Mouse (Mus musculus): ENCODE measurements around the gene Pdgfd. TPM values are rescaled to one million over a fixed set of nuclear protein-coding genes. Genes with fewer than 3 reads are reported as not detected.

Gene Pdgfd
- polyA plus RNA-seq, 1 experiment from 2014 or later, result 0.66 TPM

GRCm38 (mm10) chr9:6257072-6257471 is 88.7 kb downstream of the Pdgfd start:
- no peaks in the 10 kb centered on the region for H3K4me1 ChIP-seq (ENCODE audit: insufficient read depth)
- H3K36me3 ChIP-seq (replicated peaks; ENCODE audit: insufficient read depth, low read length), result no peaks in the 10 kb centered on the region
- DNase-seq (no peak), ATAC-seq (no peak)
- TF ChIP-seq EP300 (IDR thresholded peaks at IDR 0.05; ENCODE audit: low read depth) (no peak), CTCF (IDR thresholded peaks at IDR 0.05; ENCODE audit: low read depth) (no peak)
- no peak overlapping the region for H3K27ac ChIP-seq (ENCODE audit: low read depth)
- no peak overlapping the region for H3K4me3 ChIP-seq (ENCODE audit: low read depth, low read length)
- H3K27me3 ChIP-seq (ENCODE audit: insufficient read depth, low read length), result no peaks in the 10 kb centered on the region
- no peaks in the 10 kb centered on the region for H3K9me3 ChIP-seq (ENCODE audit: low read length)
- no peak overlapping the region for H3K4me2 ChIP-seq (ENCODE audit: low read depth, low read length)
- no peak overlapping the region for H3K9ac ChIP-seq (replicated peaks)

DNA sequence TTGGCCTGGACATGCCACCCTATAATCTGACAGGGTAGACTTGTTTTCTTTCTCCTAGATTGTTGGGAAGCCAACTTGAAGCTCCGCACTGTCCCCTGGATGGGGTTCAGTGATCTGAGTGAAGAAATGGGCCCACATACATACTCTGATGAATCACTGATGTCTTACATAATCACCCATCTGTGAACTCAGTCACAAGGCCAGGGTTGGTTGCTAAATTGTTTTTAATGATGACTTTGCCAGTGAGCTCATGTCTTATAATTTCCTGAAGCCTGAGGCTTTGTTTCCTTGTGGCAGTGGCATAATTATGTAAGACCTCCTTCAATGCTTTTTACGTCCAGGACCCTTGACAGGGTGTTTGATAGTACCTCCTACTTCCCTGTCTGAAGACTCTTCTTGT is 96.4 kb downstream of the Pdgfd start:
- Histone ChIP-seq H3K27me3 (ENCODE audit: insufficient read depth, low read length) (no peaks in the 10 kb centered on the region), H3K4me3 (ENCODE audit: low read depth, low read length) (no peak overlapping the region), H3K27ac (ENCODE audit: low read depth) (no peak overlapping the region), H3K36me3 (replicated peaks; ENCODE audit: insufficient read depth, low read length) (no peaks in the 10 kb centered on the region), H3K9ac (replicated peaks) (no peak overlapping the region), H3K9me3 (ENCODE audit: low read length) (no peaks in the 10 kb centered on the region), H3K4me1 (ENCODE audit: insufficient read depth) (no peaks in the 10 kb centered on the region), H3K4me2 (ENCODE audit: low read depth, low read length) (no peak overlapping the region)
- TF ChIP-seq EP300 (IDR thresholded peaks at IDR 0.05; ENCODE audit: low read depth) (no peak), CTCF (IDR thresholded peaks at IDR 0.05; ENCODE audit: low read depth) (no peak)
- no peak for ATAC-seq
- no peak for DNase-seq
- WGBS (ENCODE audit: insufficient replicate concordance), result 76% methylated on average over 2 of the region's 2 CpGs

DNA sequence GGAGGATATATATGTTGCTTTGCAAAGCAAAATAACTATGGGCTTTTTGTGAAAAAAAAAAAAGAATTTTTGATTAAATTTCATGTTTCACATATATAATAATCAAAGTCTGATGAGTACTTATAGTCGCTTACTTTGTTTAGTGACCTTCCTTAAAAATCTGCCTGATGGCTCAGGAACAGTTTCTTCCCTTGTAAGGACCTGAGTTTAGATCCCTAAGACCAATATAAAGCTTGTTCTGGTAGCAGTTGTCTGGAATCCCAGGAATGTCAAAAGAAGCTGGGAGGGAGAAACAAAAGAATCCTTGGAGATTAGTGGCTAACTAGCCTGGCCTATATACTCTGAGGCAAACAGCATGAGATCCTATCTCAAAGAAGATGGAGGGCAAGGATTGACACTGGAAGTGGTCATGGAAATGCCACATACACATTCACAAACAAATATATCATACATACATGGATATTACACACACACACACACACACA is 101.5 kb downstream of the Pdgfd start, which contains the start of gene Ddi1:
Ddi1 (minus strand) TSS at position 51 of the 485 bp plus-strand sequence.
- Histone ChIP-seq H3K36me3 (replicated peaks; ENCODE audit: insufficient read depth, low read length) (no peaks in the 10 kb centered on the region), H3K4me1 (ENCODE audit: insufficient read depth) (no peaks in the 10 kb centered on the region), H3K27me3 (ENCODE audit: insufficient read depth, low read length) (no peaks in the 10 kb centered on the region), H3K27ac (ENCODE audit: low read depth) (no peak within 1 kb of the TSS), H3K4me3 (ENCODE audit: low read depth, low read length) (no peak within 1 kb of the TSS), H3K9me3 (ENCODE audit: low read length) (no peaks in the 10 kb centered on the region), H3K4me2 (ENCODE audit: low read depth, low read length) (no peak within 1 kb of the TSS), H3K9ac (replicated peaks) (no peak within 1 kb of the TSS)
- DNase-seq (no peak), ATAC-seq (no peak)
- no peak for TF ChIP-seq EP300 (IDR thresholded peaks at IDR 0.05; ENCODE audit: low read depth)
- WGBS (ENCODE audit: insufficient replicate concordance), result 74% methylated on average over 1 of the region's 1 CpGs

GRCm38 (mm10) chr9:6276395-6276794 is 108.0 kb downstream of the Pdgfd start:
- H3K9me3 ChIP-seq (ENCODE audit: low read length), result no peaks in the 10 kb centered on the region
- 89% methylated on average over 1 of the region's 1 CpGs for WGBS (ENCODE audit: insufficient replicate concordance)
- ATAC-seq (no peak), DNase-seq (no peak)
- no peaks in the 10 kb centered on the region for H3K27me3 ChIP-seq (ENCODE audit: insufficient read depth, low read length)
- no peaks in the 10 kb centered on the region for H3K36me3 ChIP-seq (replicated peaks; ENCODE audit: insufficient read depth, low read length)
- TF ChIP-seq CTCF (IDR thresholded peaks at IDR 0.05; ENCODE audit: low read depth) (no peak), EP300 (IDR thresholded peaks at IDR 0.05; ENCODE audit: low read depth) (no peak)
- H3K27ac ChIP-seq (ENCODE audit: low read depth), result no peak overlapping the region
- H3K4me1 ChIP-seq (ENCODE audit: insufficient read depth), result no peaks in the 10 kb centered on the region
- no peak overlapping the region for H3K4me2 ChIP-seq (ENCODE audit: low read depth, low read length)
- H3K4me3 ChIP-seq (ENCODE audit: low read depth, low read length), result no peak overlapping the region
- H3K9ac ChIP-seq (replicated peaks), result no peak overlapping the region

GRCm38 (mm10) chr9:6277526-6277925 is 109.1 kb downstream of the Pdgfd start:
- H3K4me3 ChIP-seq (ENCODE audit: low read depth, low read length), result no peak overlapping the region
- H3K36me3 ChIP-seq (replicated peaks; ENCODE audit: insufficient read depth, low read length), result no peaks in the 10 kb centered on the region
- no peaks in the 10 kb centered on the region for H3K9me3 ChIP-seq (ENCODE audit: low read length)
- DNase-seq (no peak), ATAC-seq (no peak)
- no peaks in the 10 kb centered on the region for H3K27me3 ChIP-seq (ENCODE audit: insufficient read depth, low read length)
- TF ChIP-seq EP300 (IDR thresholded peaks at IDR 0.05; ENCODE audit: low read depth) (no peak), CTCF (IDR thresholded peaks at IDR 0.05; ENCODE audit: low read depth) (no peak)
- H3K9ac ChIP-seq (replicated peaks), result no peak overlapping the region
- no peak overlapping the region for H3K27ac ChIP-seq (ENCODE audit: low read depth)
- no peak overlapping the region for H3K4me2 ChIP-seq (ENCODE audit: low read depth, low read length)
- H3K4me1 ChIP-seq (ENCODE audit: insufficient read depth), result no peaks in the 10 kb centered on the region

DNA sequence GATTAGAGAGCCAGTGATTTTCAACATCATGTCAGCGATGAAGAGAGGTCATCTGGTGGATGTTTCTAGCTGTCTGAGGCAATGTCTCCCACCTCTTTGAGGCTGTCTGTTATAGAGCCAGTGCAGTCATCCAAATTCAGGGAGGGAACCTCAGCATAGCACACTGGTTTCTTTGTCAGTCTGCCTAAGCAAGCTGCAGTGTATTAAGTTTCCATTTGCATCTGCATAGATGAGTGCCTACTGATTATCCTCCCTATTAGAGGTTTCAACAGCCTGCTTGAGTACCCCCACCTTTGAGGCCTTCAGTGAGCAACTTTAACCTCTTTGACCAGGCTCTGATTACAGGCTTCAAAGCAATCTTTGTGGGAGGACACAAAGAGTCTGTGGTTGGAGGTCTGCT is 118.4 kb downstream of the Pdgfd start:
- Histone ChIP-seq H3K9ac (replicated peaks) (no peak overlapping the region), H3K4me3 (ENCODE audit: low read depth, low read length) (no peak overlapping the region), H3K27ac (ENCODE audit: low read depth) (no peak overlapping the region), H3K4me2 (ENCODE audit: low read depth, low read length) (no peak overlapping the region), H3K4me1 (ENCODE audit: insufficient read depth) (no peaks in the 10 kb centered on the region), H3K9me3 (ENCODE audit: low read length) (no peaks in the 10 kb centered on the region), H3K27me3 (ENCODE audit: insufficient read depth, low read length) (no peaks in the 10 kb centered on the region), H3K36me3 (replicated peaks; ENCODE audit: insufficient read depth, low read length) (no peaks in the 10 kb centered on the region)
- no peak for DNase-seq
- WGBS (ENCODE audit: insufficient replicate concordance), result 52% methylated on average over 1 of the region's 1 CpGs
- ATAC-seq, result no peak
- TF ChIP-seq CTCF (IDR thresholded peaks at IDR 0.05; ENCODE audit: low read depth), result no peak
- no peak for TF ChIP-seq EP300 (IDR thresholded peaks at IDR 0.05; ENCODE audit: low read depth)

GRCm38 (mm10) chr9:6289211-6289696 is 120.9 kb downstream of the Pdgfd start:
- Histone ChIP-seq H3K9me3 (ENCODE audit: low read length) (no peaks in the 10 kb centered on the region), H3K4me2 (ENCODE audit: low read depth, low read length) (no peak overlapping the region), H3K9ac (replicated peaks) (no peak overlapping the region), H3K27ac (ENCODE audit: low read depth) (no peak overlapping the region), H3K27me3 (ENCODE audit: insufficient read depth, low read length) (no peaks in the 10 kb centered on the region), H3K4me1 (ENCODE audit: insufficient read depth) (no peaks in the 10 kb centered on the region), H3K36me3 (replicated peaks; ENCODE audit: insufficient read depth, low read length) (no peaks in the 10 kb centered on the region), H3K4me3 (ENCODE audit: low read depth, low read length) (no peak overlapping the region)
- DNase-seq (no peak), ATAC-seq (no peak)
- TF ChIP-seq EP300 (IDR thresholded peaks at IDR 0.05; ENCODE audit: low read depth), result no peak
- no peak for TF ChIP-seq CTCF (IDR thresholded peaks at IDR 0.05; ENCODE audit: low read depth)
- WGBS (ENCODE audit: insufficient replicate concordance), result 23% methylated on average over 2 of the region's 2 CpGs

Data from liver, postnatal 0 days (tissue).